ENCODE assay signal across 8 mouse cellular contexts in genomic region chr6:52969717-52970261, GRCm38 (mm10).
A peak's percentile ranks its signal among the peaks of the same experiment; 100 is the strongest.
DNase-seq lines count a peak whose midpoint lies in the region.

No protein-coding gene starts in this region.

- intact Hi-C loops in gastrocnemius, postnatal 14 days (cut with DNase I; ENCODE audit: low total_unique reads): no loop called here

- DNase-seq in CD4-positive, CD25-positive, alpha-beta regulatory T cell, adult 2 months (ENCODE audit: low read depth, low spot score): peak; percentile 86
- peak; percentile 78 for DNase-seq in NIH3T3 (ENCODE audit: low read depth)
- peak; percentile 90 to 91 for DNase-seq in cerebellum, postnatal 10 days
- DNase-seq in gastrocnemius, postnatal 14 days: peak; percentile 76
- peak; percentile 67 to 81 for DNase-seq in layer of hippocampus, adult 18-20 months (ENCODE audit: low spot score in 2 of 2)
- peak; percentile 77 for DNase-seq in lung, postnatal 14 days
- DNase-seq in right cerebral cortex, adult 18-20 months: peak; percentile 72
- peak; percentile 55 to 74 for DNase-seq in urinary bladder, postnatal 4 days (ENCODE audit: low spot score in 2 of 2)

Comparison
In these comparisons a context has a peak if more than half of its experiments do, and no peak if none do; other contexts are left out.
1. Peak in every context shown above with its lines: DNase-seq.